Mouse (Mus musculus) layer of hippocampus, adult 11-12 months (tissue): ENCODE results near the gene Cfap97d2.
"Not testable (repeated sequence)": the region's sequence is repeated elsewhere in the genome, so short reads cannot be mapped to it uniquely, and the experiment has no call there.

ENCODE experiments used
- DNase-seq: peaks from one replicate; pipeline ENCODE4 v3.0.0; 2022; ENCODE audit warnings: low spot score

Cfap97d2 gene

DNA sequence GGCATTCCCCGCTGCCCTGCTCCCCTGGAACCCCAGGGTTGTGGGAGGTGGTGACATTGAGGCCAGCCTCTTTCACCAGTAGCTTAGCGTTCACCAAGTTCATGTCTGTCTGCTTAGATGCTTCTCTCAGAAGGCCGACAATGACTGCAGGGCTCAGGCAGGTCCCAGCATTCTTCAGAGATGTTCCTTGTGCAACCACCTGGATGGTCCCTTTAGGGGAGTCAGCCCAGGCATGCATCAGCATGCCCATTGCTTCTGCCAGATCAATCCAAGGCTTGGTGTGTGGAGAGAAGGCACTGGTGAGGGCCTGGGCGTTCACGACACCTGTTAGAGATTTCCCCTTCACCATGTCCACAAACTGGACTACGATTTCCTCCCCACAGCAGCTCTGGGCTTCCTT, 40.5 kb downstream of the Cfap97d2 start:
- DNase-seq: not testable (repeated sequence)

DNA sequence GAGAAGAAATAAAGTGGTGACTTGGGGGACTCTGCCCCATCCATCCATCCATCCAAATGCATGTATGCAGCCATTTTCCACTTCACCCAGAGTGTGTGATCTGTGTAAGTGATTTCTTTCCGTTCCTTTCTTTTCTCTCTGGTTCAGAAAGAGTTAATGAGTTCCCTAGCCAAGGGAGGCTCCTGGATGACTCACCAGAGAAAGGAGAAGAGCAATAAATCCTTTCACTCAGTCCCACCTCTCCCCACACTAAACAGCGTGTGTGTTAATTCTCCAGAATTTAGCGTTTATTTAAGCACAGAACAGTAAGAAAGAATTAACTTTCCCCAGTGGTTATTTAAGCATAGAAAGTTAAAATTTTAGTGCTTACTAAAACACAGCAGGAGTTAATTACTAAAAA, 41.9 kb downstream of the Cfap97d2 start:
- no peak for DNase-seq

DNA sequence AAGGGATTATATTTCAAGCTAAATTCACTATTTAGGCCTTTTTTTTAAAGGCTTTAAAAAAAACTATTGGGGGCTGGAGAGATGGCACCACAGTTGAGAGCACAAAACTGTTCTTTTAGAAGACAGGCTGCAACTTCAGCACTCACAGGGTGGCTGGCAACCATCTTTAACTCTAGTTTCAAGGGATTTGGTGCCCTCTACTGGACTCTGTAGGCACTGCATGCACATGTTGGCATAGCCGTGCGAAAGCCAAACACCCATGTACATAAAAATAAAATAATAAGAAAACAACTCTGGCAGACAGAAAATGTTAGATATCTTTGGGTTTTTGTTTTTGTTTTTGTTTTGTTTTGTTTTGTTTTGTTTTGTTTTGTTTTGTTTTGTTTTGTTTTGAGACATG, 48.0 kb downstream of the Cfap97d2 start:
- peak; percentile 71 for DNase-seq

DNA sequence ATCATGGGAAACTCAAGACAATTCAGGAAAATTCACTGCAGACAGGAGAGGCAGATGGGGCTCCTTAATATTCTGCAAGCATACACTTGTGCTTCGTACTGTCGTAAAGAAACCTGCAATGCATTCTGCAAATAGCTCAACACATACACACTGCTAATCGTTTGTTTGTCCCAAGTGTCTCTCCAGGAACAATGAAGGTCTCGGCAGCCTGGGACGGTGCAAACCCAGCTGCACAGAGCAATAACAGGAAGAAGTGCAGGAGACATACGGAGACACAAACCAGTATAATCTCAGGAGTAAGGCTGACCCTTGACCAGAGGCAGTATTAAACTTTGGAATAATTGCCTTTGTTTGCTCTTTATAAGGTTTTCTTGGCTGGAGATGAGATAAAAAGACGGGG, 50.8 kb downstream of the Cfap97d2 start:
- no peak for DNase-seq

DNA sequence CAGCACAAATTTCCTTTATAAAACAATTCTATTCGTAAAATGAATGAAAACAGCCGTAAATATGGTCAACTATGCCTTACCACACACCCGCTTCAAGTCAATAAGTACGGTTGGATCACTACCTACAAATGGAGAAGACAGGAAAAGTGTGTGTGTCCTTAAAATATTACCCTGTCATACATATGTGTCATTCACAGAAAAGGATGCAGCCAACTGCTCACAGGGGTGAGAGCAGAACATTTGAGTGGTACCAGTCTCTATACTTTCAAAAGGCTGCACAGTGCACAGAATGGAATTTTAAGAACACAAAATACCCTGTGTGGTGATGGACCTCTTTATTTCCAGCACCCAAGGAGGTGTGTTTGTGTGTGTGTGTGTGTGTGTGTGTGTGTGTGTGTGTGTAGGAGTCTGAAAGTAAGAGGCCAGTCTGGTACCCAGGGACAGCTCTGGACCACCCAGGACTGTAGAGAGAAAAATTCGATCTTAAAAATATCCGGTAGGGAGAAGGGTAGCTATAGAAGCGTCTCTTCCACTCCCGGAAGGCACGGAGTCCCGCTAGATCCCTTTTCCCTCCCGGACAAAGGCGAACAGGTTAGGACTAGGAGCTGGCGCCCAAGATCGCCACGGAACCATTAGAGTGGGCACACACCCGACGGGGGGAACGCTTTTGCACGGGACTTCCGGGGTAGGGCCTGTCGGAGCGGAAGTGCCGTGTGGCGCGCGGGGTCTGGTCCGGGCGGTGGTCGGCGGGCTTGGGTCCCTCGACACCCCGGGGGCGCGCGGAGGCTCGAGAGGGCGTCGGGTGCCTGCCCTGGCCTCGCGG, 51.5 kb downstream of the Cfap97d2 start, which contains the start of gene Cdc16:
Gene Cdc16 (plus strand): TSS at position 695 of the 823 bp plus-strand sequence.
- peak; percentile 89 for DNase-seq

DNA sequence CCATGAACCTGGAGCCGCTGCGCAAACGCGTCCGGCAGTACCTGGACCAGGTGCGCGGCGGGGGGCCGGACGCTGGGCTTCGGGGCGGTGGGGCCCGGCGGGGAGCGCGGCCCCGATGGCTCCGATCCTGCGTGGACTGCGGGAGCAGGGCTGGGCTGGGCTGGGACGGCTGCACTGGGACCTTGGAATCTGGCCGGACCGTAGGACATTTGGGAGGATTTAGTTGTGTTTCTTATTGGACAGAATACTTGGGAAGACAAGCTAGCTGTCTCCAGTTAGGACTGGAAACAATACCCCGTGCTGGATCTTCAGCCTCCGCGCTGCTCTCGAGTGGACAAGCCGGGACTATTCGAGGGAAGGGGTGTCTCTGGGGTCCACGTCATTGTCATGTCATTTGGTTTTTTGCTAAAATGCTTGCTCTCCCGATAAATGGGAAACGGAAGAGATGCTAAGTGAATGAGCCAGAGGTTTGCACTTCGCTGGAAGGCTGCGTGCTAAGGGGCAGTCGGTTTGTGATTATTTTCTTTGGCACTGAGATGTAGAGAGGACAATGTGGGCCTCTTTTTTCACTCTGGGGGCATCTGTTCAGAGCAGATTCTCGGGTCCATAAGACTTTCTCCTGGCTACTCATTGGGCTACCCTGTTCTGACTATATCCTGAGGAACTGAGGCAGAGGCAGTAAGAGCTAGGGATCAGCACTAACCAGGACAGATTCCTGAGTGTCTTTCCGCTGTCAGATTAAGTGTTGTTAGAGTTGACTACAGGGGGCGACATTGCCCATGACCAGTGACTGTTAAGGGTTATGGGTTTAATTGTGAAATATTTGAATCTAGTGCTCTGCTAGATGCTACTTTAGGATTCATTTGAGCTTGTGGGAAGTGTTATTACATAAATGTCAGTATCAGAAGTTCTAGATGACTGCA, 52.4 kb downstream of the Cfap97d2 start:
- peak; percentile 55 for DNase-seq

DNA sequence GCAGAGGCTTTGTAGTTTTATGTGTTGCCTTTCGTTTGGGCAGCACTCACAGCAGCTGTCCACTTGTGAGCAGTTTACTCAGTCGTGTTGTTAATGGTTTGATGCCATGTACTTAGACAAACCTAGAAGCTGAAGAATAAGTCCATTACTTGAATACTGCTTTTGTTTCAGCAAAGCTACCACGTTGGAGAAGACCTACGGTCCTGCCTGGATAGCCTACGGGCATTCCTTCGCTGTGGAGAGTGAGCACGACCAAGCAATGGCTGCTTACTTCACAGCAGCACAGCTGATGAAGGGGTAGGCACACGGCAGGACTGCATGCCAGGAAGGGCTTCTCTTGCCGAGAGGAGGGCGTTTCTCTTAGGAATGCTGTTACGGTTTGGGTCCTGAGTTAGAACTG, 63.5 kb downstream of the Cfap97d2 start:
- DNase-seq: no peak

DNA sequence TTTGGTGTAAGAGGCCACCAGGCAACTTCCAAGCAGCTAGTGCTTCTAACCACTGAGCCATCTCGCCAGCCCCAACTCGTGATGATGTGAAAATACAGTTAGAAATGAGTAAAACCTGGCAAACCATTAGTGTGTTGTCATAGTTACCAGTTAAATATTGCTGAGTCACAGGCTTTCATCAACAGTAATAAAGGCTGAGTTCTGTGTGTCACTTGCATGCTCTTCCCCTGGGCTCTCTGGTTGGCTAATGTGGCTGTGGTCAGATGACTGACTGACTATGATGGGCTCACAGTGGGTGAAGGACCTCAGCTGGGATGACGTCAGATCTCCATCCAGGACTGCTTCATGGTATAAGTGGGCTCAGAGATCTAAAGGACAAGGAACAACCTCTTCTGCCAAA, 74.8 kb downstream of the Cfap97d2 start:
- no peak for DNase-seq

DNA sequence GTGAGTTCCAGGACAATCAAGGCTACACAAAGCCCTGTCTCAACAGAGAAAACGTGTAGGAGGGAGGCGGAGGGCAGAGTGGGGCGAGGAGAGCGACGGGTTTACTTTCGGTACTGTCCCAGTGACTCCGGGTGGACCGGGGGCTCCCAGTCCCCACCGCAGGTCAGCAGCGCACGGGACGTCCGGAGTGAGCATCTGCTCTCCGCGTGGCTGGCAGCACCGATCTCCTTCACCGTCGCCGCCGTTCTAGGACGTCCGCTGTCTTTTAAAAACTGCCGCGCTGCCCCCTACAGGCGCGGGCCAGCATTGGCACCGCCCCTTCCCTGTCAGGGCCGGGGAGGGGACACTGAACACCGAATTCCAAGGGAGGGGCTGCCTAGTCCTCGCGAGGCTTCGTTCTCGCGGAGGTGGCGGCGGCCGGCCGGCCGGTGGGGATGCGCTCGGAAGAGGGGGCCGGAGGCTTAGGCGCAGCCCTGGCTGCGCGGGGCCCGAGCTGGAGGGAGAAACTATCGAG, 79.6 kb downstream of the Cfap97d2 start, which contains the start of gene Upf3a:
Gene Upf3a (plus strand): TSS at position 366 of the 514 bp plus-strand sequence.
- peak; percentile 90 for DNase-seq

DNA sequence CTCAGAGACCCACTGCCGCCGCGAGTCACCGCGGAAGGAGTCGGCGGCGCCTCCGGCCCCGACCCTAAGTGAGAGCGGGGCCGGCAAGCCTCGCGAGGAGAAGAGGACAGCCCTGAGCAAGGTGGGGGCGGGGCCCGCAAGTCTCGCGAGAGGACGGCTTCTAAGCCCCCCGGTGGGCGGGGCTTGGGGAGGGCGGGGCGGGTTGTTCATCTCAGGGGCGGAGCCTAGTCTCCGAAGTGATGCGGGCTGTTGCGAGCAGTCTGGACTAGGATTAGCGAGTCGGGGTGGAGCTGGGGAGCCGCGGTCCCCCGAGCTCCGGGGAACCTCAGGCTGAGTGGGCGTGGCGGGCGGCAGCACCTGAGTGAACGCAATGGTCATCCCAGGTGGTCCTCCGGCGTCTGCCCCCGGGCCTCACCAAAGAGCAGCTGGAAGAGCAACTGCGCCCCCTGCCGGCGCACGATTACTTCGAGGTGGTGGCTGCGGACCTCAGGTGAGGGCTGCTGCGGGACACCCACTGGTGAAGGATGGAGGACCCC, 80.1 kb downstream of the Cfap97d2 start:
- DNase-seq: peak; percentile 97

DNA sequence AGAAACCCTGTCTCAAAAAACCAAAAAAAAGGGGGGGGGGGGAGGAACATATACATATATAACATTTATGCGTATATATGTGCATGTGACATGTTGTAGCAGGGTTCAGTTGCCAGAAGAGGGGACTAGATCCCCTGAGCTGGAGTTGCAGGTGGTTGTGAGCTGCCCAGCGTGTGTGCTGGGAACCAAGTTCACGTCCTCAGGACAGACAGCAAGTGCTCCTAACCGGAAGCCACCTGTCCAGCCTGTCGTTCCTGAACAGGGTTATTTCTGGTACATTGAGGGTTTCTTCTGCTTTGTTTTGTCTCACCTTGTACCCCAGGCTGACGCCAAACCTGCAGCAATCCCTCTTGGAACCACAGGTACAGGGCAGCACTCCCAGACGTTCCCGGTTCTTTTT, 83.9 kb downstream of the Cfap97d2 start:
- no peak for DNase-seq
